Mouse (Mus musculus): Measurements from ENCODE around the gene Isca2. TPM values are rescaled to one million over a fixed set of nuclear protein-coding genes. Genes with fewer than 3 reads are reported as not detected.

Isca2 gene
- polyA plus RNA-seq (2012; rRNA removed) (54.1 and 60.3 TPM in 2 replicates), polyA plus RNA-seq (2014; fragmentation: Nextera tagmentation; extraction: Ambion mirVana) (93.0 and 105 TPM in 2 replicates)

- ATAC-seq (ENCODE audit: insufficient read depth) (peak; percentile 98), DNase-seq (ENCODE audit: low read depth in 3 of 3, low spot score in 3 of 3) (peak; percentile 99 to 100 (median 99))
- peaks cover 3% of the 10 kb centered on the region for H3K36me3 ChIP-seq (replicated peaks; ENCODE audit: control insufficient read depth, insufficient read depth, low read depth)
- WGBS (ENCODE audit: insufficient replicate concordance), result under 1% methylated on average over 50 of the region's 50 CpGs
- peak within 1 kb of the TSS; percentile 89 for H3K27ac ChIP-seq
- H3K9me3 ChIP-seq (ENCODE audit: control insufficient read depth, low read length), result no peaks in the 10 kb centered on the region
- H3K4me2 ChIP-seq (ENCODE audit: low read depth), result peak within 1 kb of the TSS; percentile 87
- H3K4me1 ChIP-seq (replicated peaks; ENCODE audit: control insufficient read depth in 2 of 2, insufficient read depth in 2 of 2, low read length in 1 of 2), result peaks cover 21 to 26% of the 10 kb centered on the region in 2 experiments
- H3K27me3 ChIP-seq (ENCODE audit: control insufficient read depth, insufficient read depth, low read length), result no peaks in the 10 kb centered on the region
- TF ChIP-seq EP300 (IDR thresholded peaks at IDR 0.05; ENCODE audit: low read depth), result peak; percentile 47; the same call in 1 of the 2 replicates
- peak; percentile 34 for TF ChIP-seq CTCF (IDR thresholded peaks at IDR 0.05; ENCODE audit: low read depth)
- H3K4me3 ChIP-seq (ENCODE audit: insufficient read depth in 1 of 2, low read depth in 2 of 2, low read length in 2 of 2), result peak within 1 kb of the TSS; percentile 87 to 97
- H3K9ac ChIP-seq (replicated peaks), result peak within 1 kb of the TSS; percentile 80
These were observed at the start of gene Isca2, which contains the start of gene Npc2 for GRCm38 (mm10) chr12:84772726-84773441. TSS of gene Isca2 (plus strand) at chr12:84773251. TSS of gene Npc2 (minus strand) at chr12:84773152.

DNA sequence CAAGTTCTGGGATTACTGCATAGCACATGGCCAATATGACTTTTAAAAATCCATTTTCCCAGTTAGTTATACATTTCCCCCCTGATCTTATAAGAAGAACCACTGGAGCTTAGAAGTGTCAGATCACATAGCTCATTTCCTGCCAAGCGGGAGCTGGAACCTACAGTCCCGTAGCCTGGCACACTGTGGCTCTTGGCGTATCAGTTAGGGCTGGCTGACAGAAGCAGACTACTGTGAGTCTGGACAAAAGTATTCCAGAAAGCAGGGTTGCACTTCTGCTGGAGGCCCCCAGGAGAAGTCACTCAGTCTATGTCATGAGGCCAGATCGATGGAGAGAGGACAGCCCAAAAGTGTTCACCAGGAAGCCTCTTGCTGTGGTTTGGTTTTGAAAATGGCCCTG is 46.7 kb upstream of the Isca2 start:
- no peak overlapping the region for H3K9ac ChIP-seq (replicated peaks)
- H3K4me3 ChIP-seq (ENCODE audit: insufficient read depth in 1 of 2, low read depth in 2 of 2, low read length in 2 of 2), result no peak overlapping the region
- no peaks in the 10 kb centered on the region for H3K9me3 ChIP-seq (ENCODE audit: control insufficient read depth, low read length)
- TF ChIP-seq EP300 (IDR thresholded peaks at IDR 0.05; ENCODE audit: low read depth) (no peak), CTCF (IDR thresholded peaks at IDR 0.05; ENCODE audit: low read depth) (no peak)
- DNase-seq (ENCODE audit: low read depth in 3 of 3, low spot score in 3 of 3), result no peak
- H3K4me2 ChIP-seq (ENCODE audit: low read depth), result no peak overlapping the region
- H3K27me3 ChIP-seq (ENCODE audit: control insufficient read depth, insufficient read depth, low read length), result no peaks in the 10 kb centered on the region
- H3K4me1 ChIP-seq (replicated peaks; ENCODE audit: control insufficient read depth in 2 of 2, insufficient read depth in 2 of 2, low read length in 1 of 2), result no peaks in the 10 kb centered on the region
- WGBS (ENCODE audit: insufficient replicate concordance), result 57% methylated on average over 4 of the region's 4 CpGs
- H3K27ac ChIP-seq, result no peak overlapping the region
- no peak for ATAC-seq (ENCODE audit: insufficient read depth)
- H3K36me3 ChIP-seq (replicated peaks; ENCODE audit: control insufficient read depth, insufficient read depth, low read depth), result no peaks in the 10 kb centered on the region

GRCm38 (mm10) chr12:84726986-84727385 is 46.1 kb upstream of the Isca2 start:
- no peak for ATAC-seq (ENCODE audit: insufficient read depth)
- Histone ChIP-seq H3K4me2 (ENCODE audit: low read depth) (no peak overlapping the region), H3K9ac (replicated peaks) (no peak overlapping the region), H3K27ac (no peak overlapping the region), H3K36me3 (replicated peaks; ENCODE audit: control insufficient read depth, insufficient read depth, low read depth) (no peaks in the 10 kb centered on the region), H3K4me3 (ENCODE audit: insufficient read depth in 1 of 2, low read depth in 2 of 2, low read length in 2 of 2) (no peak overlapping the region), H3K27me3 (ENCODE audit: control insufficient read depth, insufficient read depth, low read length) (no peaks in the 10 kb centered on the region), H3K9me3 (ENCODE audit: control insufficient read depth, low read length) (no peaks in the 10 kb centered on the region), H3K4me1 (replicated peaks; ENCODE audit: control insufficient read depth in 2 of 2, insufficient read depth in 2 of 2, low read length in 1 of 2) (no peaks in the 10 kb centered on the region)
- 38% methylated on average over 4 of the region's 4 CpGs for WGBS (ENCODE audit: insufficient replicate concordance)
- TF ChIP-seq EP300 (IDR thresholded peaks at IDR 0.05; ENCODE audit: low read depth) (no peak), CTCF (IDR thresholded peaks at IDR 0.05; ENCODE audit: low read depth) (no peak)
- no peak for DNase-seq (ENCODE audit: low read depth in 3 of 3, low spot score in 3 of 3)

DNA sequence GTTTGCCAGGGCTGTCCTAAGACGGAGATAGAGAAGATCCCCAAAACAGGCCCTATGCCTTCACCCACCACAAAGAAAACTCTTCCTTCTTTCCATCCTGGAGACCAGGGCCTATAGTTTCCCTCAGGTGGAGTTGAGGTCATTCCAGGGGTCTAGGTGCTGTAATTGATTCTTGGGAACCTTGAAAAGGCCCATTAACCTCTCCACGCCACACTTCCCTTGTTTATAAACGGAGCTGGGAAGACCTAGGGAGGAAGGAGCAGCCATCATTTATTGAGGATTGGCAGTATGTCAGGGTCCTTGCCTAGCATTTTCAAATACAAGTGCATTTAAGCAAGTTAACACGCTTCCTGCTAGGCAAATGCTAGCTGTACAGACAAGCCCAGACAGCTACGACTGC is 45.6 kb upstream of the Isca2 start:
- ATAC-seq (ENCODE audit: insufficient read depth), result no peak
- H3K4me3 ChIP-seq (ENCODE audit: insufficient read depth in 1 of 2, low read depth in 2 of 2, low read length in 2 of 2), result no peak overlapping the region
- WGBS (ENCODE audit: insufficient replicate concordance), result 56% methylated on average over 5 of the region's 5 CpGs
- H3K9me3 ChIP-seq (ENCODE audit: control insufficient read depth, low read length), result no peaks in the 10 kb centered on the region
- H3K27me3 ChIP-seq (ENCODE audit: control insufficient read depth, insufficient read depth, low read length), result no peaks in the 10 kb centered on the region
- H3K4me2 ChIP-seq (ENCODE audit: low read depth), result no peak overlapping the region
- no peak overlapping the region for H3K27ac ChIP-seq
- H3K36me3 ChIP-seq (replicated peaks; ENCODE audit: control insufficient read depth, insufficient read depth, low read depth), result no peaks in the 10 kb centered on the region
- no peak for DNase-seq (ENCODE audit: low read depth in 3 of 3, low spot score in 3 of 3)
- TF ChIP-seq CTCF (IDR thresholded peaks at IDR 0.05; ENCODE audit: low read depth), result no peak
- TF ChIP-seq EP300 (IDR thresholded peaks at IDR 0.05; ENCODE audit: low read depth), result no peak
- no peak overlapping the region for H3K9ac ChIP-seq (replicated peaks)
- H3K4me1 ChIP-seq (replicated peaks; ENCODE audit: control insufficient read depth in 2 of 2, insufficient read depth in 2 of 2, low read length in 1 of 2), result no peaks in the 10 kb centered on the region

GRCm38 (mm10) chr12:84728421-84728820 is 44.6 kb upstream of the Isca2 start:
- Histone ChIP-seq H3K4me1 (replicated peaks; ENCODE audit: control insufficient read depth in 2 of 2, insufficient read depth in 2 of 2, low read length in 1 of 2) (no peaks in the 10 kb centered on the region), H3K4me2 (ENCODE audit: low read depth) (no peak overlapping the region), H3K27ac (no peak overlapping the region), H3K36me3 (replicated peaks; ENCODE audit: control insufficient read depth, insufficient read depth, low read depth) (no peaks in the 10 kb centered on the region), H3K9me3 (ENCODE audit: control insufficient read depth, low read length) (no peaks in the 10 kb centered on the region), H3K27me3 (ENCODE audit: control insufficient read depth, insufficient read depth, low read length) (no peaks in the 10 kb centered on the region), H3K4me3 (ENCODE audit: insufficient read depth in 1 of 2, low read depth in 2 of 2, low read length in 2 of 2) (no peak overlapping the region), H3K9ac (replicated peaks) (no peak overlapping the region)
- WGBS (ENCODE audit: insufficient replicate concordance), result 85% methylated on average over 10 of the region's 10 CpGs
- TF ChIP-seq EP300 (IDR thresholded peaks at IDR 0.05; ENCODE audit: low read depth), result no peak
- no peak for TF ChIP-seq CTCF (IDR thresholded peaks at IDR 0.05; ENCODE audit: low read depth)
- DNase-seq (ENCODE audit: low read depth in 3 of 3, low spot score in 3 of 3), result no peak
- ATAC-seq (ENCODE audit: insufficient read depth), result no peak

Measured in liver, embryonic 14.5 days (tissue).